Mouse (Mus musculus): ENCODE measurements around the gene Mpeg1. TPM values are rescaled to one million over a fixed set of nuclear protein-coding genes. Genes with fewer than 3 reads are reported as not detected.

Gene Mpeg1
- polyA plus RNA-seq, 1 experiment from 2014 or later, result 0.47 TPM

DNA sequence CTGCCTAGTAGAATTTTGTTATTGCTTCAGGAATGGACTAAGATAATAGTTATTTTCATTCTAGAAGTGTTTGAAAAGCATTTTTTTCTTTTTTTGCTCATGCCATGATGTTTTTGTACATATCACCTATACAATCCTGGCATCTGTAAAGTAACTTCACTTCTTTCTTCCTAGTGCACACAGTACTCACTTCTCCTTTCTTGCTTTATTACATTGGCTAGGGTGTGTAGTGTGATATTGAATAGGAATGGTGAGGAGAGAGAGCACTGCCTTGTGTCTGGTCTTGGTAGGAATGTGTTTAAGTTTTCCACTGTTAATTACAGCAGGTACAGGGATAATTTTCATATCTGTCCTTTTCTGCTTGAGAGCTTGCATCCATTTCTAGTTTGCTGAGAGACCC lies 54.0 kb downstream of the Mpeg1 start:
- Histone ChIP-seq H3K4me2 (ENCODE audit: low read length) (no peak overlapping the region), H3K4me3 (replicated peaks; ENCODE audit: low read length) (no peak overlapping the region), H3K36me3 (ENCODE audit: control insufficient read depth, insufficient read depth) (no peaks in the 10 kb centered on the region), H3K27me3 (replicated peaks; ENCODE audit: control insufficient read depth, insufficient read depth, low read length) (no peaks in the 10 kb centered on the region), H3K9me3 (ENCODE audit: control insufficient read depth, low read length) (no peaks in the 10 kb centered on the region), H3K27ac (ENCODE audit: low read length) (no peak overlapping the region), H3K9ac (replicated peaks; ENCODE audit: low read depth, low read length) (no peak overlapping the region), H3K4me1 (replicated peaks; ENCODE audit: control insufficient read depth, insufficient read depth, low read length) (0 out of 2 replicates have a peak, but pooled peaks cover 4% of the 10 kb centered on the region)
- no peak for ATAC-seq

Other genes with a start within 250 kb of the Mpeg1 start
- gene Olfr1432, start 228.2 kb upstream of the Mpeg1 start, polyA plus RNA-seq (2015; fragmentation: Nextera tagmentation; extraction: Ambion mirVana), result not detected in 2 replicates
- not detected in 2 replicates for gene Olfr262, start 219.1 kb upstream of the Mpeg1 start, polyA plus RNA-seq (2015; fragmentation: Nextera tagmentation; extraction: Ambion mirVana)
- not detected in 2 replicates for gene Olfr235, start 199.7 kb upstream of the Mpeg1 start, polyA plus RNA-seq (2015; fragmentation: Nextera tagmentation; extraction: Ambion mirVana)
- not detected in 2 replicates for gene Olfr1434, start 180.9 kb upstream of the Mpeg1 start, polyA plus RNA-seq (2015; fragmentation: Nextera tagmentation; extraction: Ambion mirVana)
- not detected in 2 replicates for gene Olfr1436, start 161.6 kb upstream of the Mpeg1 start, polyA plus RNA-seq (2015; fragmentation: Nextera tagmentation; extraction: Ambion mirVana)
- gene Olfr1437, start 135.7 kb upstream of the Mpeg1 start, polyA plus RNA-seq (2015; fragmentation: Nextera tagmentation; extraction: Ambion mirVana), result not detected in 2 replicates
- gene Olfr1438-ps1, start 124.9 kb upstream of the Mpeg1 start, polyA plus RNA-seq (2015; fragmentation: Nextera tagmentation; extraction: Ambion mirVana), result not detected in 2 replicates
- gene Olfr1440, start 73.5 kb upstream of the Mpeg1 start, polyA plus RNA-seq (2015; fragmentation: Nextera tagmentation; extraction: Ambion mirVana), result not detected in 2 replicates
- not detected in 2 replicates for gene Olfr1441, start 43.3 kb upstream of the Mpeg1 start, polyA plus RNA-seq (2015; fragmentation: Nextera tagmentation; extraction: Ambion mirVana)
- gene Pfpl, start 32.9 kb upstream of the Mpeg1 start, polyA plus RNA-seq (2015; fragmentation: Nextera tagmentation; extraction: Ambion mirVana), result not detected in 2 replicates
- 20.3 and 21.3 TPM in 2 replicates for gene Dtx4, start 40.7 kb downstream of the Mpeg1 start, polyA plus RNA-seq (2015; fragmentation: Nextera tagmentation; extraction: Ambion mirVana)
- gene Fam111a, start 85.0 kb downstream of the Mpeg1 start, polyA plus RNA-seq (2015; fragmentation: Nextera tagmentation; extraction: Ambion mirVana), result 7.7 and 9.8 TPM in 2 replicates
- 0.21 TPM in 1 of 2 replicates, not detected in the other for gene Gm4952, start 139.2 kb downstream of the Mpeg1 start, polyA plus RNA-seq (2015; fragmentation: Nextera tagmentation; extraction: Ambion mirVana)
- gene Glyat, start 172.5 kb downstream of the Mpeg1 start, polyA plus RNA-seq (2015; fragmentation: Nextera tagmentation; extraction: Ambion mirVana), result not detected in 2 replicates
- gene Olfr1442, start 209.7 kb downstream of the Mpeg1 start, polyA plus RNA-seq (2015; fragmentation: Nextera tagmentation; extraction: Ambion mirVana), result not detected in 2 replicates
- gene Olfr1443, start 217.3 kb downstream of the Mpeg1 start, polyA plus RNA-seq (2015; fragmentation: Nextera tagmentation; extraction: Ambion mirVana), result not detected in 2 replicates
- gene Keg1, start 235.0 kb downstream of the Mpeg1 start, polyA plus RNA-seq (2015; fragmentation: Nextera tagmentation; extraction: Ambion mirVana), result not detected in 2 replicates

All from forebrain, embryonic 16.5 days (tissue).